Mouse (Mus musculus) lung, postnatal 0 days (tissue): ENCODE results near the gene Scfd2. TPM values are rescaled to one million over a fixed set of nuclear protein-coding genes. Genes with fewer than 3 reads are reported as not detected.

ENCODE experiments used
- ATAC-seq: fragments of 200-750 bp; cut with Nextera tagmentation; 2 replicates; pipeline ENCODE4 v1.8.0; 2017; ENCODE audit warnings: moderate library complexity
- DNase-seq: peaks from one replicate; pipeline ENCODE4 v3.0.0-alpha.2; 2016; ENCODE audit warnings: low spot score
- H3K27ac ChIP-seq: fragments of 300-500 bp; sonication (generic); 2 replicates; pipeline ENCODE4 v1.5.1; 2014; ENCODE audit warnings: antibody characterized with exemption, mild to moderate bottlenecking, low read length, mixed read lengths
- H3K27me3 ChIP-seq: fragments of 300-500 bp; sonication (generic); replicated peaks from 2 replicates; pipeline ENCODE4 v1.6.1; 2014; ENCODE audit warnings: low read length, mixed read lengths; ENCODE audit not compliant: insufficient read depth
- H3K36me3 ChIP-seq: fragments of 300-500 bp; sonication (generic); 2 replicates; pipeline ENCODE4 v1.6.1; 2014; ENCODE audit warnings: low read length, mixed read lengths; ENCODE audit not compliant: insufficient read depth
- H3K4me1 ChIP-seq: fragments of 300-500 bp; sonication (generic); 2 replicates; pipeline ENCODE4 v1.6.1; 2014; ENCODE audit warnings: antibody characterized with exemption, low read depth, low read length, mixed read lengths; ENCODE audit not compliant: insufficient read depth
- H3K4me2 ChIP-seq: fragments of 300-500 bp; sonication (generic); replicated peaks from 2 replicates; pipeline ENCODE4 v1.6.1; 2014; ENCODE audit warnings: low read depth, mild to moderate bottlenecking, low read length, moderate library complexity, mixed read lengths
- H3K4me3 ChIP-seq: fragments of 300-500 bp; sonication (generic); 2 replicates; pipeline ENCODE4 v1.5.1; 2014; ENCODE audit warnings: low read depth, low read length
- H3K9ac ChIP-seq: fragments of 300-500 bp; sonication (generic); replicated peaks from 2 replicates; pipeline ENCODE4 v1.6.1; 2014; ENCODE audit warnings: low read depth, mild to moderate bottlenecking
- H3K9me3 ChIP-seq: fragments of 300-500 bp; sonication (generic); 2 replicates; pipeline ENCODE4 v1.6.1; 2016; ENCODE audit warnings: low read length, mixed read lengths
- CTCF ChIP-seq: IDR thresholded peaks from 2 replicates; pipeline ENCODE4 v1.5.1; 2016; ENCODE audit warnings: antibody characterized with exemption, mild to moderate bottlenecking
- EP300 ChIP-seq: IDR thresholded peaks from 2 replicates; pipeline ENCODE4 v1.6.1; 2016; ENCODE audit warnings: antibody characterized with exemption, mild to moderate bottlenecking, control low read depth
- WGBS: fragments of 180-500 bp; shearing (Covaris S2); extraction: QIAGEN DNeasy Blood & Tissue Kit; methylation state at CpG from one replicate; pipeline ENCODE4 v1.1.7; 2014; 5-methylcytosine and 5-hydroxymethylcytosine counted together
- polyA plus RNA-seq: library from polyadenylated mRNA; unstranded; fragments of >200 nt; fragmentation: Nextera tagmentation; extraction: Ambion mirVana; gene quantifications from 2 replicates; pipeline ENCODE4 v1.2.1, GENCODE M21; 2015

The Scfd2 gene
- polyA plus RNA-seq, 1 experiment from 2014 or later, result 11.4 TPM

DNA sequence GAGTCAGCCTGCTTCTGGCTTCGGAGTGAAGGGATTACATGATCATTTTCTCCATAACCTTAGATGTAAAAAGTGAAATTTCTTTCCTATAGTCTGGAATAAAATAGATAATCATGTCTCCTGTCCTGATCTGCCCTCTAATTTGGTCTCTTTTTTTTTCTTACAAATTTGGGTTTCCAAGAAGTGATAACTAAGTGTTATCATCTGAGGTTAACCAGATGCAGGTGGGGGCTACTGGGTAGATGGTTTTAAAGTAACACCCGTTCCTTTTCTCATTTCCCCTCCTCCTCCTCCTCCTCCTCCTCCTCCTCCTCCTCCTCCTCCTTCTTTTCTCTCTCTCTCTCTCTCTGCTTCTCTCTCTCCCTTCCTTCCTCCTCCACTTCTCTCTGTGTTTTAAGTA lies 338.6 kb downstream of the Scfd2 start:
- Histone ChIP-seq H3K27ac (no peak overlapping the region), H3K4me2 (no peak overlapping the region), H3K4me1 (peaks cover 12% of the 10 kb centered on the region; the same call in 1 of the 2 replicates), H3K4me3 (no peak overlapping the region), H3K27me3 (no peaks in the 10 kb centered on the region), H3K9ac (no peak overlapping the region), H3K9me3 (no peaks in the 10 kb centered on the region), H3K36me3 (no peaks in the 10 kb centered on the region)
- DNase-seq, result no peak
- ATAC-seq, result no peak
- 61% methylated on average over 2 of the region's 2 CpGs for WGBS
- TF ChIP-seq EP300 (no peak), CTCF (no peak)

- no peak for DNase-seq
- Histone ChIP-seq H3K9ac (no peak overlapping the region), H3K4me3 (no peak overlapping the region), H3K4me2 (no peak overlapping the region), H3K9me3 (no peaks in the 10 kb centered on the region), H3K27ac (no peak overlapping the region), H3K36me3 (no peaks in the 10 kb centered on the region), H3K27me3 (no peaks in the 10 kb centered on the region), H3K4me1 (peaks cover 12% of the 10 kb centered on the region; the same call in 1 of the 2 replicates)
- no peak for TF ChIP-seq EP300
- 60% methylated on average over 5 of the region's 5 CpGs for WGBS
- no peak for ATAC-seq
These were observed 340.6 kb downstream of the Scfd2 start for GRCm38 (mm10) chr5:74190911-74191310.

DNA sequence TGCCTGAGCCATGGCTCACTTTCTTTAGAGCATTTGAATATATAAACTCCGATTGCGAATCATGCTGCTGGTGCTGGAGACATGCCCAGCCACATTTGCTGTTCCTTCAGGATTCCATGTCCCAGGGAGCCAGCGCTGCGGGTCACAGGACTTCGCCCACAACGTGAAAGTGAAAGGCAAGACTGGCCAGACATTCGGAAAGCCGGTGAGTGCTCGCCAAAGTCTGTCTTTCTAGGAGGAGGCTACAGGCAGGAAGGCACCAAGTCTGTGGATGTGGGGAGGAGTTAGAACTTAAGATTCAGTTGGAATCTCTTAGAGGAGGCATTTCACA lies 341.4 kb downstream of the Scfd2 start:
- 26% methylated on average over 9 of the region's 9 CpGs for WGBS
- Histone ChIP-seq H3K27me3 (no peaks in the 10 kb centered on the region), H3K4me1 (peaks cover 12% of the 10 kb centered on the region; the same call in 1 of the 2 replicates), H3K9me3 (no peaks in the 10 kb centered on the region), H3K4me2 (peak overlapping the region; percentile 3), H3K4me3 (no peak overlapping the region), H3K9ac (no peak overlapping the region), H3K27ac (peak overlapping the region; percentile 52), H3K36me3 (no peaks in the 10 kb centered on the region)
- no peak for TF ChIP-seq CTCF
- TF ChIP-seq EP300, result no peak
- ATAC-seq (no peak), DNase-seq (peak; percentile 62)

DNA sequence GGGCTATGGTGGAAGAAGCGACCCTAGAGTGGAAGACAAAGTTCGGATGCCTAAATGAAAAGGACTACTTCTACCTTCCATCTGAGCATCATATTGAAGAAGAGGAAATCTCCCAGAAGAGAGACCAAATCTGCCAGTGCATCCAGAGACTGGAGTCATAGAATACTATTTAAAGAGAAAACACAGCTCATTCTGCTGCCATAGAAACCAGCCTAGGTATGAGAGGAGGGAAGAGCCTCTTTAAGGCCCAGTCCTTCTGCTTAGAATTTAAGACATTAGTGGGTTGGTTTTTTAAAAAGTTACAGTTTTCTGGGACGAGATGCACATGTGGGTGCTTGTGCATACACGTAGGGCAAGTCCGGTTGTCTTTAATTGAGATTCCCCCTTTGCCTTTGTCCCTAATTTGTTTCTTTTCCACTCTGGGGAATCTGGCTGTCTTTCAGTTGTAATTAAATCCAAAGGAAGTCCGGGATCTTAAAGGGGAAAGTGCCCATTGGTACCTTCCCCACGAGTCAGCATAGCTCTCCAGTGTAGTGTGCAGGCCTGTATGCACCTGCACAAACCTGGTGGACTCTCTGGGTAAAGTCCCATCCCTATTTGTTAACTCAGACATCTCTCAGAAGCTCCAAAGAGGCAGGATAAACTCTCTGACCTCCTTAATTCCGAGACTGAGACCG lies 341.9 kb downstream of the Scfd2 start:
- Histone ChIP-seq H3K9me3 (no peaks in the 10 kb centered on the region), H3K9ac (no peak overlapping the region), H3K27me3 (no peaks in the 10 kb centered on the region), H3K4me2 (peak overlapping the region; percentile 3), H3K27ac (peak overlapping the region; percentile 52), H3K4me1 (peaks cover 11% of the 10 kb centered on the region; the same call in 1 of the 2 replicates), H3K36me3 (no peaks in the 10 kb centered on the region), H3K4me3 (no peak overlapping the region)
- ATAC-seq (no peak), DNase-seq (no peak)
- 46% methylated on average over 9 of the region's 9 CpGs for WGBS
- TF ChIP-seq EP300, result no peak
- TF ChIP-seq CTCF, result no peak

- 19% methylated on average over 8 of the region's 8 CpGs for WGBS
- TF ChIP-seq CTCF (no peak), EP300 (peak; percentile 80)
- no peak overlapping the region for H3K4me2 ChIP-seq
- no peaks in the 10 kb centered on the region for H3K36me3 ChIP-seq
- H3K9ac ChIP-seq, result no peak overlapping the region
- peaks cover 8% of the 10 kb centered on the region; the same call in 1 of the 2 replicates for H3K4me1 ChIP-seq
- DNase-seq (peak; percentile 87), ATAC-seq (peak; percentile 73)
- H3K27ac ChIP-seq, result peak overlapping the region; percentile 52
- H3K27me3 ChIP-seq, result no peaks in the 10 kb centered on the region
- no peaks in the 10 kb centered on the region for H3K9me3 ChIP-seq
- no peak overlapping the region for H3K4me3 ChIP-seq
These were observed 342.7 kb downstream of the Scfd2 start for GRCm38 (mm10) chr5:74188886-74189285.

DNA sequence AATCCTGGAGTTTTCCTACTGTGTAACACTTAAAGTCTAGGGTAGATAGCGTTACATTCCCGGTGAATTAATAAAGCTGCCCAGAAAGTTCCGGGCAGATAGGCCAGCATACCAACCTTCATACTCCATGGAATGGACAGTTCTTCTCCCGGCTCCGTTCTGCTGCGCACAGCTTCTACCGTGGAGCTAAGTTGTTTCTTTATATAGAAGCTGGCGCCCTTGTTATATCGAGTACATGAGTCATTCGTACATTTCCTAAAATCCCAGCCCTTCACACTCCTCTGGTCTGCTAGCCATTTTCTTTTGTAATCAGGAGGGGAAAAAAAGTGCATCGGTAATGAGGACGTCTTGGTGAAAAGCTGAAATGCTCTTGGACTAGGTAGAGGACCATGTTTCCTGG lies 343.5 kb downstream of the Scfd2 start:
- no peak overlapping the region for H3K4me3 ChIP-seq
- TF ChIP-seq CTCF (no peak), EP300 (peak; percentile 32; the same call in 1 of the 2 replicates)
- DNase-seq, result peak; percentile 72
- no peaks in the 10 kb centered on the region for H3K9me3 ChIP-seq
- H3K4me1 ChIP-seq, result peaks cover 8% of the 10 kb centered on the region; the same call in 1 of the 2 replicates
- no peaks in the 10 kb centered on the region for H3K36me3 ChIP-seq
- ATAC-seq, result no peak
- peak overlapping the region; percentile 47; the same call in 1 of the 2 replicates for H3K27ac ChIP-seq
- no peak overlapping the region for H3K9ac ChIP-seq
- 38% methylated on average over 12 of the region's 12 CpGs for WGBS
- H3K27me3 ChIP-seq, result no peaks in the 10 kb centered on the region
- H3K4me2 ChIP-seq, result no peak overlapping the region
